Mouse (Mus musculus): ENCODE measurements around the gene Tnfrsf9. TPM values are rescaled to one million over a fixed set of nuclear protein-coding genes. Genes with fewer than 3 reads are reported as not detected.

Gene Tnfrsf9
- total and polyA plus RNA-seq, 2 experiments from 2014 or later: 0.53 to 2.0 TPM

GRCm38 (mm10) chr4:150875393-150875792 lies 39.0 kb upstream of the Tnfrsf9 start:
- WGBS: 73% methylated on average over 10 of the region's 10 CpGs
- TF ChIP-seq EP300 (IDR thresholded peaks at IDR 0.05; ENCODE audit: low read depth) (no peak), CTCF (IDR thresholded peaks at IDR 0.05; ENCODE audit: low read depth) (no peak)

GRCm38 (mm10) chr4:150879631-150880030 lies 34.7 kb upstream of the Tnfrsf9 start:
- WGBS: 88% methylated on average over 22 of the region's 22 CpGs

More at GRCm38 (mm10) chr4:150875393-150875792, 39.0 kb upstream of the Tnfrsf9 start:
- no peak for ATAC-seq (ENCODE audit: insufficient read depth, low read depth)
- Histone ChIP-seq H3K27ac (ENCODE audit: low read depth) (no peak overlapping the region), H3K36me3 (replicated peaks; ENCODE audit: control insufficient read depth, insufficient read depth, low read length) (no peaks in the 10 kb centered on the region), H3K4me2 (ENCODE audit: low read depth, low read length) (no peak overlapping the region), H3K4me3 (ENCODE audit: low read depth, low read length) (no peak overlapping the region), H3K4me1 (ENCODE audit: control insufficient read depth, insufficient read depth) (peaks cover 20% of the 10 kb centered on the region), H3K9me3 (replicated peaks; ENCODE audit: control insufficient read depth, low read length) (peaks cover 17% of the 10 kb centered on the region), H3K27me3 (ENCODE audit: control insufficient read depth, insufficient read depth, low read length) (no peaks in the 10 kb centered on the region), H3K9ac (replicated peaks; ENCODE audit: low read depth, low read length) (no peak overlapping the region)
- DNase-seq (ENCODE audit: low spot score): no peak

GRCm38 (mm10) chr4:150880364-150880763 lies 34.0 kb upstream of the Tnfrsf9 start:
- H3K4me2 ChIP-seq (ENCODE audit: low read depth, low read length): no peak overlapping the region
- H3K9ac ChIP-seq (replicated peaks; ENCODE audit: low read depth, low read length): no peak overlapping the region
- no peaks in the 10 kb centered on the region for H3K4me1 ChIP-seq (ENCODE audit: control insufficient read depth, insufficient read depth)
- ATAC-seq (ENCODE audit: insufficient read depth, low read depth) (no peak), DNase-seq (ENCODE audit: low spot score) (no peak)
- H3K27ac ChIP-seq (ENCODE audit: low read depth): no peak overlapping the region
- peaks cover 17% of the 10 kb centered on the region for H3K9me3 ChIP-seq (replicated peaks; ENCODE audit: control insufficient read depth, low read length)
- H3K27me3 ChIP-seq (ENCODE audit: control insufficient read depth, insufficient read depth, low read length): no peaks in the 10 kb centered on the region
- WGBS: 77% methylated on average over 5 of the region's 5 CpGs
- no peaks in the 10 kb centered on the region for H3K36me3 ChIP-seq (replicated peaks; ENCODE audit: control insufficient read depth, insufficient read depth, low read length)
- no peak for TF ChIP-seq EP300 (IDR thresholded peaks at IDR 0.05; ENCODE audit: low read depth)
- TF ChIP-seq CTCF (IDR thresholded peaks at IDR 0.05; ENCODE audit: low read depth): no peak
- H3K4me3 ChIP-seq (ENCODE audit: low read depth, low read length): no peak overlapping the region

More at GRCm38 (mm10) chr4:150879631-150880030, 34.7 kb upstream of the Tnfrsf9 start:
- H3K4me3 ChIP-seq (ENCODE audit: low read depth, low read length): no peak overlapping the region
- H3K36me3 ChIP-seq (replicated peaks; ENCODE audit: control insufficient read depth, insufficient read depth, low read length): no peaks in the 10 kb centered on the region
- DNase-seq (ENCODE audit: low spot score): no peak
- no peak for ATAC-seq (ENCODE audit: insufficient read depth, low read depth)
- peaks cover 17% of the 10 kb centered on the region for H3K9me3 ChIP-seq (replicated peaks; ENCODE audit: control insufficient read depth, low read length)
- no peak overlapping the region for H3K9ac ChIP-seq (replicated peaks; ENCODE audit: low read depth, low read length)
- H3K4me1 ChIP-seq (ENCODE audit: control insufficient read depth, insufficient read depth): no peaks in the 10 kb centered on the region
- no peak for TF ChIP-seq EP300 (IDR thresholded peaks at IDR 0.05; ENCODE audit: low read depth)
- no peak for TF ChIP-seq CTCF (IDR thresholded peaks at IDR 0.05; ENCODE audit: low read depth)
- no peak overlapping the region for H3K27ac ChIP-seq (ENCODE audit: low read depth)
- no peak overlapping the region for H3K4me2 ChIP-seq (ENCODE audit: low read depth, low read length)
- no peaks in the 10 kb centered on the region for H3K27me3 ChIP-seq (ENCODE audit: control insufficient read depth, insufficient read depth, low read length)

- TF ChIP-seq EP300 (IDR thresholded peaks at IDR 0.05; ENCODE audit: low read depth): no peak
- TF ChIP-seq CTCF (IDR thresholded peaks at IDR 0.05; ENCODE audit: low read depth): no peak
- WGBS: 71% methylated on average over 5 of the region's 5 CpGs
- Histone ChIP-seq H3K9me3 (replicated peaks; ENCODE audit: control insufficient read depth, low read length) (peaks cover 17% of the 10 kb centered on the region), H3K27ac (ENCODE audit: low read depth) (no peak overlapping the region), H3K27me3 (ENCODE audit: control insufficient read depth, insufficient read depth, low read length) (no peaks in the 10 kb centered on the region), H3K4me1 (ENCODE audit: control insufficient read depth, insufficient read depth) (no peaks in the 10 kb centered on the region), H3K4me3 (ENCODE audit: low read depth, low read length) (no peak overlapping the region), H3K9ac (replicated peaks; ENCODE audit: low read depth, low read length) (no peak overlapping the region), H3K36me3 (replicated peaks; ENCODE audit: control insufficient read depth, insufficient read depth, low read length) (no peaks in the 10 kb centered on the region), H3K4me2 (ENCODE audit: low read depth, low read length) (no peak overlapping the region)
- no peak for DNase-seq (ENCODE audit: low spot score)
- no peak for ATAC-seq (ENCODE audit: insufficient read depth, low read depth)
Measured at GRCm38 (mm10) chr4:150882632-150883031, 31.7 kb upstream of the Tnfrsf9 start.

- ATAC-seq (ENCODE audit: insufficient read depth, low read depth) (no peak), DNase-seq (ENCODE audit: low spot score) (no peak)
- H3K27ac ChIP-seq (ENCODE audit: low read depth): no peak overlapping the region
- no peak overlapping the region for H3K4me3 ChIP-seq (ENCODE audit: low read depth, low read length)
- no peaks in the 10 kb centered on the region for H3K36me3 ChIP-seq (replicated peaks; ENCODE audit: control insufficient read depth, insufficient read depth, low read length)
- H3K4me1 ChIP-seq (ENCODE audit: control insufficient read depth, insufficient read depth): no peaks in the 10 kb centered on the region
- 81% methylated on average over 5 of the region's 5 CpGs for WGBS
- H3K4me2 ChIP-seq (ENCODE audit: low read depth, low read length): no peak overlapping the region
- no peaks in the 10 kb centered on the region for H3K9me3 ChIP-seq (replicated peaks; ENCODE audit: control insufficient read depth, low read length)
- no peak overlapping the region for H3K9ac ChIP-seq (replicated peaks; ENCODE audit: low read depth, low read length)
- no peak for TF ChIP-seq EP300 (IDR thresholded peaks at IDR 0.05; ENCODE audit: low read depth)
- TF ChIP-seq CTCF (IDR thresholded peaks at IDR 0.05; ENCODE audit: low read depth): no peak
- H3K27me3 ChIP-seq (ENCODE audit: control insufficient read depth, insufficient read depth, low read length): no peaks in the 10 kb centered on the region
Measured at GRCm38 (mm10) chr4:150887903-150888302, 26.5 kb upstream of the Tnfrsf9 start.

GRCm38 (mm10) chr4:150888492-150888891 lies 25.9 kb upstream of the Tnfrsf9 start:
- H3K4me3 ChIP-seq (ENCODE audit: low read depth, low read length): no peak overlapping the region
- H3K4me2 ChIP-seq (ENCODE audit: low read depth, low read length): no peak overlapping the region
- H3K9ac ChIP-seq (replicated peaks; ENCODE audit: low read depth, low read length): no peak overlapping the region
- WGBS: 80% methylated on average over 4 of the region's 4 CpGs
- H3K27me3 ChIP-seq (ENCODE audit: control insufficient read depth, insufficient read depth, low read length): no peaks in the 10 kb centered on the region
- H3K27ac ChIP-seq (ENCODE audit: low read depth): no peak overlapping the region
- TF ChIP-seq CTCF (IDR thresholded peaks at IDR 0.05; ENCODE audit: low read depth) (no peak), EP300 (IDR thresholded peaks at IDR 0.05; ENCODE audit: low read depth) (no peak)
- no peak for ATAC-seq (ENCODE audit: insufficient read depth, low read depth)
- no peak for DNase-seq (ENCODE audit: low spot score)
- H3K4me1 ChIP-seq (ENCODE audit: control insufficient read depth, insufficient read depth): no peaks in the 10 kb centered on the region
- no peaks in the 10 kb centered on the region for H3K36me3 ChIP-seq (replicated peaks; ENCODE audit: control insufficient read depth, insufficient read depth, low read length)
- no peaks in the 10 kb centered on the region for H3K9me3 ChIP-seq (replicated peaks; ENCODE audit: control insufficient read depth, low read length)

Measured in heart, postnatal 0 days (tissue).